Mouse (Mus musculus) cerebellum, adult 18-20 months (tissue): ENCODE data around the gene Nhp2.

Experiments used
- DNase-seq, 2 experiments: peaks; one replicate each; pipeline ENCODE4 v3.0.0; 2021

Gene Nhp2

GRCm38 (mm10) chr11:51619409-51620060, at the start of gene Nhp2:
Gene Nhp2 (plus strand): TSS chr11:51619735.
- DNase-seq: peak; percentile 90 to 96

- no peak for DNase-seq
Measured at GRCm38 (mm10) chr11:51576454-51576853, 43.1 kb upstream of the Nhp2 start.

- no peak for DNase-seq
Measured at GRCm38 (mm10) chr11:51577587-51577986, 41.9 kb upstream of the Nhp2 start.

GRCm38 (mm10) chr11:51579024-51579423, 40.5 kb upstream of the Nhp2 start:
- DNase-seq: no peak

GRCm38 (mm10) chr11:51582713-51583112, 36.8 kb upstream of the Nhp2 start:
- DNase-seq: peak; percentile 73 to 75

- DNase-seq: no peak
Measured at GRCm38 (mm10) chr11:51584057-51584430, 35.5 kb upstream of the Nhp2 start.

GRCm38 (mm10) chr11:51584431-51585248, 34.9 kb upstream of the Nhp2 start, which contains the start of gene Phykpl:
Gene Phykpl (plus strand): TSS chr11:51584757.
- DNase-seq: peak; percentile 97 to 98

GRCm38 (mm10) chr11:51585608-51586252, 33.8 kb upstream of the Nhp2 start:
- DNase-seq: no peak

- DNase-seq: no peak
Measured at GRCm38 (mm10) chr11:51586411-51586810, 33.1 kb upstream of the Nhp2 start.

- no peak for DNase-seq
Measured at GRCm38 (mm10) chr11:51587059-51587458, 32.5 kb upstream of the Nhp2 start.

GRCm38 (mm10) chr11:51588833-51589232, 30.7 kb upstream of the Nhp2 start:
- DNase-seq: no peak

GRCm38 (mm10) chr11:51590002-51590401, 29.5 kb upstream of the Nhp2 start:
- DNase-seq: no peak

GRCm38 (mm10) chr11:51591168-51591567, 28.4 kb upstream of the Nhp2 start:
- DNase-seq: no peak

GRCm38 (mm10) chr11:51591915-51592314, 27.6 kb upstream of the Nhp2 start:
- no peak for DNase-seq

GRCm38 (mm10) chr11:51593368-51593767, 26.2 kb upstream of the Nhp2 start:
- no peak for DNase-seq

GRCm38 (mm10) chr11:51593849-51594248, 25.7 kb upstream of the Nhp2 start:
- DNase-seq: no peak

- no peak for DNase-seq
Measured at GRCm38 (mm10) chr11:51594715-51595350, 24.7 kb upstream of the Nhp2 start.

- no peak for DNase-seq
Measured at GRCm38 (mm10) chr11:51595459-51596083, 24.0 kb upstream of the Nhp2 start.

- DNase-seq: no peak
Measured at GRCm38 (mm10) chr11:51597553-51597952, 22.0 kb upstream of the Nhp2 start.

- no peak for DNase-seq
Measured at GRCm38 (mm10) chr11:51602253-51602652, 17.3 kb upstream of the Nhp2 start.

GRCm38 (mm10) chr11:51605602-51606446, 13.7 kb upstream of the Nhp2 start:
- DNase-seq: peak; percentile 76 to 81
